Mouse (Mus musculus) large intestine, adult 2 months (tissue): ENCODE results near the gene Mpz. TPM values are rescaled to one million over a fixed set of nuclear protein-coding genes. Genes with fewer than 3 reads are reported as not detected.
"Not testable (repeated sequence)": the region's sequence is repeated elsewhere in the genome, so short reads cannot be mapped to it uniquely, and the experiment has no call there.

Source experiments
- DNase-seq: peaks from one replicate; pipeline ENCODE4 v3.0.0-alpha.2; 2012; ENCODE audit warnings: low read depth, low spot score
- WGBS: fragments of 180-500 bp; shearing (Covaris S2); methylation state at CpG from one replicate; pipeline ENCODE4 v1.1.7; 2018; 5-methylcytosine and 5-hydroxymethylcytosine counted together
- polyA plus RNA-seq: library from polyadenylated mRNA; depleted of rRNA; stranded (reverse); fragments of >200 nt; gene quantifications from 2 replicates; pipeline ENCODE4 v1.2.3, GENCODE M21; 2012

Gene Mpz
- polyA plus RNA-seq, 1 experiment = 0.30 TPM

DNA sequence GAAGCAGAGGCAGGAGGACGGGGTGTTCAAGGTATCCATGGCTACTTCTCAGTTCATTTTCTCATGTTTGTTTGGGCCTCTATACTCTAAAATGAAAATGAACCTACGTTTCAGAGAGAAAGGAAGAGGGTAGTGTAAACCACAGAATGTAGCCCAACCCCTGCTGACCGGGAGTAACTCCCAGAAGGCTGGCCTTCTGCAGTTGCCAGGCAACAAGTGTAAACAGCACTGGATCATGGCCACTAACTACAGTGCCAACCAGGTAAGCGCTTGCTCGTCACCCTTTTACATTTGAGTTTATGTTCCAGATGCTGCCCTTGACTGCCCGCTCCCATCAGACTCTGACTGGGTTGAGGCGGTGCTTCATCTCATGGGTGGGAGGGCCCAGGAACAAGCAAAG, 27.6 kb upstream of the Mpz start:
- 6% methylated on average over 7 of the region's 7 CpGs for WGBS
- DNase-seq = peak; percentile 57

DNA sequence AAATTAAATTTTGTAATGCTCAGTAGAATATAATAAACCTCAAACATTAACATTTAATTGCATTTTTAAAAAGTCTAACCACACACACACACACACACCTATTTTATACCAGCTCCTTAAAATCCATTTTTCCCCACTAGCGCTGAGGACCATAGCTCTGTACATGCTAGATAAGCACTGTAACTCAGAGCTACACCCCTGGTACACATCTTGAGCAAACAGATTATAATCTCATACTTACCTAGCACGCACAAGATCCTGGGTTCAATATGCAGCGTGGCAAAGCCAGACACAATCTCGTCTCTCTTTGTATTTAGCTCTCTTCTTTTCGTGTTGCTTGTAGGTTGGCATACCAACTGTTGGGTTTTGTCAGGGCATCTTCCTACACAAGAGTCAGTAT, 26.1 kb upstream of the Mpz start:
- 69% methylated on average over 5 of the region's 5 CpGs for WGBS
- no peak for DNase-seq

DNA sequence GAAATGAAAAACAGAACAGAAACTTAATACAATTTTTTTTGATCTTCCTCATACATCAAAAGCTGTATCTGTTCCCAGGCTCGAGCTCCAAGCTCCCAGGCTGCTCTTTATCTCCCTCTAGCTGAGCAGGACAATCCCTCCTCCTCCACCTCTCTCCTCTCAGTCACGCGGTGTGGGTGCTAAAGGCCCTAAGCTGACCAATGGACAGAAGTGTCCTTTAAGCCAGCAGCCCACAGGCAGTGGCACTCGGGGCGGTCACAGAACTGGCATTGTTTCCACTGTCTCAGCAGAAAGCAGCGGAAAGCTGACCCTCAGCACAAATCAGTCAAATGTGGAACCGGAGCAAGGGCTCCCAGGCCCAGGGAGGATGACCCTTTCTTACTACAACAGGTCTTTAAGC, 21.3 kb upstream of the Mpz start:
- 71% methylated on average over 7 of the region's 7 CpGs for WGBS
- no peak for DNase-seq

DNA sequence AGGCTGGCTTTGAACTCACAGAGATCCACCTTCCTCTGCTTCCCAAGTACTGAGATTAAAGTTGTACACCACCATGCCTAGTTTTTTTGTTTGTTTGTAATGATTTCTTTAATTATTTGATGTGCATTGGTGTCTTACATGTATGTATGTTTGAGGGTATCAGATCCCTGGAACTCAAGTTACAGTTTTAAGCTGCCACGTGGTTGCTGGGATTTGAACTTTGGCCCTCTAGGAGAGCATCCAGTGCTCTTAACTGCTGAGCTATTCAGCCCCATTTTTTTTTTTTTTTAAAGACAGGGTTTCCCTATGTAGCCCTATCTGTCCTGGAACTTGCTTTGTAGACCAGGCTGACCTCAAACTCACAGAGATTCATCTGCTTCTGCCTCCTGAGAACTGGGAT, 19.5 kb upstream of the Mpz start:
- no peak for DNase-seq
- WGBS = 51% methylated on average over 1 of the region's 1 CpGs

DNA sequence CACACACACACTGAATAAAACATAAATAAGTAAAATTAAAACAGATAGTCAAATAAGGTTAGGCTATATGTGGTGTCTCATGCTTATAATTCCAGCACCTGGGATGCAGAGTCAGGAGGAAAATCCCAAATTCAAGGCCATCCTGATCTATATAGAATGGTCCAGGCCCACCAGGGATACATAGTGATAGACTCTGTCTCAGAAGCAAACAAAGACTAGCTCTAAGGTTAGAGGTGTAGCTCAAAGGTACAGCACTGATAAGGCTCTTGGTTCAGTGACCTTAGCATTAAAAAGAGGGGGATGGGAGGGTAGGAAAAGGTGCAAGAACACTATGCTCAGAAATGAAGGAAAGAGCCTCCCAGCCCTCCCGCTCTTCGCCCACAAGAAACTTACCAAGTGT, 14.9 kb upstream of the Mpz start:
- 100% methylated on average over 2 of the region's 2 CpGs for WGBS
- no peak for DNase-seq

DNA sequence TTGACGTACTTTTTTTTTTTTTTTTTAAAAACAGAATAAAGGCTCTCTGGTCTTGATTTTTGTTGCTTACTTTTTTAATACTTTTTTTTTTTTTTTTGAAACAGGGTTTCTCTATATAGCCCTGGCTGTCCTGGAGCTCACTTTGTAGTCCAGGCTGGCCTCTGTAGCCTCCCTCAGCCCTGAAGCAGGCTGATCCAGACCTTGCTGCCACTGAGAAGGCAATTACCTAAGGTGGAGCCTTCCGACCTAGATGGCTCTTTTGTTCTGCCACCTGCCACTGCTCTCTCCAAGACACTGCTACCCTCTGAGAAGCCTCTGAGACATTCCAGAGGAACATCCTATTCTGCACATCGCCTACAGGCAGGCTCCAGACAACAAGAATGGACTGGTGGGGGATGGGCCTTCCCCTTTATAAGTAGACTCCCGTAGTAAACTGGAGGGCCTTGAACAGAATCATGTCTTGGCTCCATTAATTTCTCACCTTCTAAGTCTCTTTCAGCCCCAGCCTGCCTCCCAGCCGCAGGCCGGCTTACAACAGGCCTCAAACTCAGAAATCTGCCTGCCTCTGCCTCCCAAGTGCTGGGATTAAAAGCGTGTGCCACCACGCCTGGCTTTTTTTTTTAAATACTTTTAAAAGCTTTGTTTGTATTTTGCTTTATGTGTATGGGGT, 12.9 kb upstream of the Mpz start:
- not testable (repeated sequence) for DNase-seq
- 90% methylated on average over 8 of the region's 8 CpGs for WGBS

DNA sequence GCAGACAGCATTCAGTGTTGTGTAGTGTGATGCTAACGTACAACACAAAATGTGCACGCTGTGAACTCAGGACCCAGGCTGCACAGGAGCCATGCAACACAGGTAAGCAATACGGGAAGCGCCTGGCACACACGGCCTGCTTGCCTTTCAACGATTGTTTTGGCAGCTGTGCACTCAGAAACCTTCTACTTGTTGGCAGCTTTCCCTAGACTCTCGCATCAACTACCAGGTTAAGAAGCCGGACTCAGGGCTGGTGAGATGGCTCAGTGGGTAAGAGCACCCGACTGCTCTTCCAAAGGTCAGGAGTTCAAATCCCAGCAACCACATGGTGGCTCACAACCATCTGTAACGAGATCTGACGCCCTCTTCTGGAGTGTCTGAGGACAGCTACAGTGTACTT, 7.5 kb upstream of the Mpz start:
- 56% methylated on average over 11 of the region's 11 CpGs for whole genome bisulfite sequencing
- not testable (repeated sequence) for DNase-seq

DNA sequence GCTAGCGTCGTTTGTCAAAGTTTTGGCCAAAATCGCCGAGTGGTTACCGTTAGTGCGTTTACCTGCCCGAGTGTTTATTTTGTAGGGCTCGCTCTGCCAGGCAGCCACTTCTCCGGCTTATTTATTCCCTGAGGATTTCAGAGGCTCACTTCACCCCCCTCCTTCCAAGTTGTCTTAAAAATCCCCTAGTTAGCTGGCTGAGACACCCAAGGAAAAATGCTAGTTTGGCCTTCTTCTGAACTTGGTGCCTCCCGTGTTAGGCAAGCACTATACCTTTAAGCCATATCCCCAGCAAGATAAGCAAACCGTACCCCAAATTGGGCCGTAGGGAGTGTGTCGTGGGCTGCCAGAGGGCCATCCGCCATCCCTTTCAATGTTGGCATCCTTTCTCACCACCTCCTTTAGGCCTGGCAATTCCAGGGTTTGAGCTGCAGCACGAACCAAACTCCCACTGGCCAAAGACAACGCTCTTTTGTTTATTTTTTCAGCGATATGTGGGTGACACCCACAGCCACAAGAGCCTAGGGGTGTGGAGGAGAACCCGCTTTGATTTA, 404 bp downstream of the Mpz start:
- WGBS = 6% methylated on average over 18 of the region's 18 CpGs
- DNase-seq = no peak

DNA sequence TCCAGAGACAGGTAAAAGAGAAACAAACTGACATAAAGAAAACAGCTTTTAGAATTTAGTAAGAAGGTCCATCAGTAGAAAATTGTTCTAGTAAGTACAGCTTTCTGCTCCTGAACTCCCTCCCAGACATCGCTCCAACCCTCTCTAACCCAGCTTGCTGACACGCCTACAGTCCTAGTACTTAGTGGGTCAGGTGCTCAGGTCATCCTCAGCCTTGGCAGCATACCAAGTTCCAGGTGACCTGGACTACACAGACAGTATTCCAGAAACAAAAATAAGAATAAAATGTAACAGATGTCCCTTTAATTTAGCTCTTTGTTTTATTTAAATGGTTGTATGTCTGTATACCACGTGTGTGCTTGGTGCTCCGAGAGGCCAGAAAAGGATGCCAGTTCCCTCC, 1.5 kb downstream of the Mpz start:
- 74% methylated on average over 4 of the region's 4 CpGs for WGBS
- no peak for DNase-seq

DNA sequence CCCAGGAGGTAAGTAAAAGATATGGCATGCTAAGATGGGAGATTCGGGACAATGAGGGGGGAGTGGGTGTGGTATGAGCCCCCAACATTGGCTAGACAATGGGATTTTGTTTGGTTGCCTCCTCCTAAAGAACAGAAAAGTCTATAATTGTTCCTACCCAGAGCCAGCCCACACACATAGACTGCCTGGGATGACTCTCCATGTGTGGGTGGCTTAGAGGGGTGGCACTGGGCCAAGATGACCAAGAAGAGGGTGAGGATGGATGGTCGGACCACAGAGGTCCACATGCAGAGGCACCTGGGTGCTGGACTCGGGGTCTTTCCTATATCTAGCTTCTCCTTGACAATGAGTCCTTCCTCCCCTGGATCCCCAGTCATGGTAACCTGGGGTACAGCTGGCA, 6.1 kb downstream of the Mpz start:
- 49% methylated on average over 3 of the region's 3 CpGs for WGBS
- no peak for DNase-seq

DNA sequence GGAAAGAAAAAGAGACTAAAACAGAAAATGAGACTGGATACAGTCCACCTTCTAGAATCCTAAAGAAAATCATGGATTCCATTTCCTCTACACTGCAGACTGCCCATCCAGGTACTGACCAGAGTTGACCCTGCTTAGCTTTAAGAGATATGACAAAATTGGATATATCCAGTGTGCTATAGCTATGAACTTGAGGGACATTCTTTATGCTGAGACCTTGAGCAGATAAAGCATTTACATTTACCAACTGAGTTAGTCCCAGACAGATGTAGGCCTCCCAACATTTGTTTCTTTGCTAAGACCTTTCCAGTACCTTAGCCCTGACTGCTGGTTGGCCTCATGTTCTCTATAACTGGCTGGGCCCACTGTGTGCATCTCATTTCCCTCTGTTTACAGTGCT, 7.5 kb downstream of the Mpz start:
- no peak for DNase-seq

DNA sequence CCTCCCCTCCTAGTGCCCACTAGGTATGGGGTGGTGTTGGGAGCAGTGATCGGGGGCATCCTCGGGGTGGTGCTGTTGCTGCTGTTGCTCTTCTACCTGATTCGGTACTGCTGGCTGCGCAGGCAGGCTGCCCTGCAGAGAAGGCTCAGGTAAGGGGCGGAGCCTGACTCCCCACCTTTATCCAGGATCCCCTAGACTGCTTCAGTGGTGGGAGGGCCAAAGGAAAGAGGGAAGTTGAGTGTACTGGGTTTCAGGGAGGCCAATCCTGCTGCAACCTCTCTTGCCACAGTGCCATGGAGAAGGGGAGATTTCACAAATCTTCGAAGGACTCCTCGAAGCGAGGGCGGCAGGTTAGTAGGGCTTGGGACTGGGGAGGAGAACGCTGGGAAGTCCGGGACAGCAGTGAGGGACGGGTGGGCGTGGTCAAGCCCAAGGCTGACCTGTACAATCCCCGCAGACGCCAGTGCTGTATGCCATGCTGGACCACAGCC, 9.0 kb downstream of the Mpz start:
- WGBS = 11% methylated on average over 15 of the region's 15 CpGs

DNA sequence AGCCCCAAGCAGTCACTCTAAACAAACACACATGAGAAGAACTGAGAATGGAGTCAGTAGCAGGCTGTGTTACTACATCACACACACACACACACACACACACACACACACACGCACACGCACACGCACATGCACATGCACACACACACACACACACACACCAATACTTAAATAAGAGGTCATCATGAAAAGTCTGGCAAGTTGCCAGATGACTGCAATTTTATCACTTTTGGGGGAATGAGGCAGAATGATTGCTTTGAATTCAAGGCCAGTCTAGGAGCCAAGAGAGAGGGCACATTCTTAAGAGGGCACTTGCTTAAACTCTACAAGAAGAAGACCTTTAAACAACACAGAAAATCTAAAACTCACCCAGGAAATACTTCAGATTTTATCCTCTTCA, 12.0 kb downstream of the Mpz start:
- WGBS = 62% methylated on average over 3 of the region's 3 CpGs
- no peak for DNase-seq

More for the DNA sequence above, 9.0 kb downstream of the Mpz start:
- no peak for DNase-seq

DNA sequence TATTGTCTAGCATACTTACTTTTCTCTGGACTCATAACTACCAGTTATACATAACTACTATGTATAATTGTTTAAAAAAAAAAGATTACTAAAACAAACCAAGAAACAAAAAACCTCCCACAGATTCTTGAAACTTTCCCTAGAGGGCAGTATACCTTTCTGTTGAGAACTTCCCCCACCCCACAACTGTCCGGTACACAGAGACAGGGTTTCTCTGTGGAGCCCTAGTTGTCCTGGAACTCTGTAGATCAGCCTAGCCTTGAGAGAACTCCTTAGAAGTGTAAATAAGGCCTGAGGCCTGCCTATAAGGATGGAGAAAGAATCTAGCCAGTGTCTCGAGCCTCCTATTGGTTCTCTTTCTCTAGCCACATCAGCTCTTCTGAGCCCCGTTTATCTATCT, 13.7 kb downstream of the Mpz start:
- 40% methylated on average over 3 of the region's 3 CpGs for WGBS
- no peak for DNase-seq

DNA sequence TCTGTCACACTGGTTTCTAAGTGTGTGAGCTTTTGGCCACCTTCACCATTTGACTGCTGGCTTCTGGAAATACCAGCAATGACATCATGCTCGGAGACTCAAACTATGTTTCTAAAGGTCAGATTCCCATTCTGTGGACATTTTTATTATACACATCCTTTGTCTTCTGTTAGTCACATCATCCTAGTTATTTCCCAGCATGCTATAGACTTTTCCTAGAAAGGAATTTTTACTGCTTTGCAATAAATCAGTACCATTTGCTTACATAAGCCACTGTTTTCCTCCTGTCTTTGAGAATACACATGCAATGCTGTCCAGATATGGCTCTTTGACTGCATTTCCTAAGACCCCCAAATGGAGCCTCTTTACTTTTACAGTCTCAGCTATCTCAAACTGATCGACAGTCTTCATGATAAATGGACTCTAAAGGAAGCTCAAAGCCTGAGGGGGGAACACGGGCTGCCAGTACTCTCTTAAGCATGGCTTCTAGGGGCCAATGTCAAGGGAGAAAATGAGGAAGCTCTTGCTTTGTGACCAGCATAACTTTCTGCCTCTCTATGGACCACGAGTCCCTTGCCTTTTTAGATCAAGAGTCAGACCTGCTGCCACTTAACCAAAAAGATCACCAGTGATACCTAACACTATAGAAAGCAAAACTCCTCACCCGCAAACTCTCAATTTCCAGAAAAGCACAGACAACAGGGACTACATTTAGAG, 15.3 kb downstream of the Mpz start:
- WGBS = 35% methylated on average over 5 of the region's 5 CpGs
- DNase-seq = no peak

DNA sequence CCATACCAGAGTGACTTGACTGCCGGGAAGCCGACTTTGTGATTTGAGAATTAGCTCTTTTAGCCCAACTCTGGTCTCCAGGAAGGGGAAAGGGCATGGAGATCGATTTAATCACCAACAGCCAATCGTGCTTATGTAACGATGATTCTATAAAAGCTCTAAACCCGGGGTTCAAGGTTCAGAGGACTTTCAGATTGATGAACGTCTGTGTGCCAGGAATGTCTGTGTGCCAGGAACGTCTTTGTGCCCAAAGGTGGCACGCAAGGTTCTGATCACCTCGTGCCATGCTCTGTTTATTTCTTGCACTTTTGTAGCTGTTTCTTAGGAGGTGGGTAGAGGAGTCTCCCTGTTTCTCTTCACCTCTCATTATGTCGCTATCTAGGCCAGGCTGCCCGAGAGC, 18.4 kb downstream of the Mpz start:
- DNase-seq = no peak
- 60% methylated on average over 12 of the region's 12 CpGs for WGBS

DNA sequence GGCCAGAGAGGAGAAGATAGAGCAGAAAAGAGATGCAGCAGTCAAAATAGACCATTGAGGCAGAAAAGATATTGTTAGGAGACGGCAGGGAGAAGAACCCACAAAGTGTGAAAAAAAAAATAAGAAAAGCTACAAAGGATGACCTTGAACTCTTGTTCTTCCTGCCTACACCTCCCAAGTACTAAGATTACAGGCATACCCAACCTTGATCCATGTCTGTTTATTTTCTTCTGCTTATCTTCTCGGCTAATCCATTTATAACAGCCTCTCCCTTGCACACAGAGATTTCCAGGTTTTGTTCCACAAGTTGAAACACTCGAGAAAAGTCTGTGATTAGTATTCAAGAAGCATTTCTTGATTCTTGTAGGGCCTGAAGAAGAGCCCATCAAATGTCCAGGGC, 19.4 kb downstream of the Mpz start:
- 30% methylated on average over 3 of the region's 3 CpGs for WGBS
- no peak for DNase-seq

DNA sequence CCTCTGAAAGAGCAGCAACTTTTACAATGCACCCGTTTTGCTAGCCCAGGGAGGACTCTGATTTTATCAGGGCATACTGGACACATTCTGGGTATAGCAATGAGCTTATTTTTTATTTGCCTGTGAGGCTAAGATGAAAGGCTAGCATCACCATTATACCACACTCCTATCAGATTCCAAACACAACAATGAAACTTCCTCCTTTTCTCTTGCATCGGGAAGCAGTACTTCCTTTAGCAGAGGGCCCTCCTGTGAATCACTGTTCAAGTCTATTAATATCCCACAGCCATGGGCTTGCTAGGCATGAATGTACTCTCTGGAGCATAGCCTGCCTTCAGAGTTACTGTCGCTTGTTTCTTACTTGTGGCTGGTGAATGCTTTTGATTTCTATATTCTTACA, 20.6 kb downstream of the Mpz start:
- WGBS = 35% methylated on average over 3 of the region's 3 CpGs

DNA sequence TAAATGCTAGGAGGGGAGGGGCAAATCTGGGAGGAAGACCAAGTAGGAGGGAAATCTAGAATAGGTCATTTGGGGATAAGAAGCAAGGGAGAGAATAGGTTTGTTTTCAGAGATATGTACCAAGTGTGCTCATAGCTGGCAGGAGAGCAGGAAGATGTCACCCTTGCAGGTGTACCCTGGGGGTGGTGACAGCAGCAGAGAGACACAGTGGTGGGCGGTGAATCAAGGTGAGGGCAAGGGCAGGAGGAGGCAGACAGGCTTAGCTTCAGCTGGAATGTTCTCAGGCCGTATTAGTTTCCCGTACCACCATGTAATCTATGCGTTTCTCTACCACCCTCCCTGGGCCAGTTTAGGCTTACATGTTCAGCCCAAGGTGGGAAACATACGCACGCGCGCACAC, 22.3 kb downstream of the Mpz start:
- 96% methylated on average over 8 of the region's 8 CpGs for WGBS
- DNase-seq = no peak

More for the DNA sequence above, 20.6 kb downstream of the Mpz start:
- DNase-seq = no peak

DNA sequence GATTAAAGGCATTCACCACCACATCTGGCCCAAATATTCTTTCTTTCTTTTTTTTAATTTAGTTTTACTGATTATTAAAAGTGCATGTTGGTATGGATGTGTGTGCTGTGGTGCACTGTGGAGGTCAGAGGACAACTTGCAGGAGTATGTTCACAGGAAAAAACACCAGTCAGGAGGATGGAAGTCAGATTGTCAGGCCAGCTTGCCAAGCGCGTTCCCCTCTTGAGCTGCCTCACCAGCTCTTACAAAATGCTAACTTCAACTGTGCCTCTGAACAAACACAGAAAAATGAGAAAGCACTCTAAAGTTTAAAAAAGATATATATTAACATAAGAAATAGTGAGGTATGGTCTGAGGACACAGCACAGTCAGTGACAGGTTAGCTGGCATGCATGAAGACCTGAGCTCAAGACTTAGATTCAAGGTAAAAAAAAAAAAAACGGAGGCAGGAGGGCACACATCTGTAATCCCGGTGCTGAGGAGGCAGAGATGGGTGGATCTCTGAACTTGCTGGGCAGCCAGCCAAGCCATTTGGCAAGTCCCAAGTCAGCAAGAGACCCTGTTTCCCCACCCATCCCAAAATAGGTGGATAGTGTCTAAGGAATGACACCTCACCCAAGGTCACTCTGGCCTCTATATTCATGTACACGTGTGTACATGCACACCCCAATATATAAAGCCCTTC, 29.1 kb downstream of the Mpz start:
- DNase-seq = no peak
- 55% methylated on average over 5 of the region's 5 CpGs for WGBS

DNA sequence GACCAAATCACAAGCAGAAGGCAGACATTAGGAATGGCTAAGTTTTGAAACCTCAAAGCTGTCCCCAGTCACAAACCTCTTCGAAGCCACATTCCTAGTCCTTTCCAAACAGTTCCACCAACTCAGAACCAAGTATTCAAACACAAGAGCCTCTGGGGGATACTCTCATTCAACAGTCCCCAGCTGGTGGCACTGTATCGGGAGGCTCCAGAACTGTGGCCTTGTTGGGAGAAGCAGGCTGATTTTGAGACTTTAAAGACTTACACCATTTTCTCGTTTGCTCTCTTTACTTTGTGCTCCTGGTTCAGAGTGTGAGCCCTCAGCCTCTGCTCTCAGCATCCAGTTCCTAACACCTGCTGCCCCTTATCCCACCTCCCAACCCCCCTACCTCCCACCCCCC, 32.5 kb downstream of the Mpz start:
- no peak for DNase-seq
- WGBS = 85% methylated on average over 3 of the region's 3 CpGs
